Mouse (Mus musculus): Measurements from ENCODE around the gene Dffa. TPM values are rescaled to one million over a fixed set of nuclear protein-coding genes. Genes with fewer than 3 reads are reported as not detected.

The Dffa gene
- polyA plus RNA-seq, 1 experiment from 2014 or later = 25.3 TPM

DNA sequence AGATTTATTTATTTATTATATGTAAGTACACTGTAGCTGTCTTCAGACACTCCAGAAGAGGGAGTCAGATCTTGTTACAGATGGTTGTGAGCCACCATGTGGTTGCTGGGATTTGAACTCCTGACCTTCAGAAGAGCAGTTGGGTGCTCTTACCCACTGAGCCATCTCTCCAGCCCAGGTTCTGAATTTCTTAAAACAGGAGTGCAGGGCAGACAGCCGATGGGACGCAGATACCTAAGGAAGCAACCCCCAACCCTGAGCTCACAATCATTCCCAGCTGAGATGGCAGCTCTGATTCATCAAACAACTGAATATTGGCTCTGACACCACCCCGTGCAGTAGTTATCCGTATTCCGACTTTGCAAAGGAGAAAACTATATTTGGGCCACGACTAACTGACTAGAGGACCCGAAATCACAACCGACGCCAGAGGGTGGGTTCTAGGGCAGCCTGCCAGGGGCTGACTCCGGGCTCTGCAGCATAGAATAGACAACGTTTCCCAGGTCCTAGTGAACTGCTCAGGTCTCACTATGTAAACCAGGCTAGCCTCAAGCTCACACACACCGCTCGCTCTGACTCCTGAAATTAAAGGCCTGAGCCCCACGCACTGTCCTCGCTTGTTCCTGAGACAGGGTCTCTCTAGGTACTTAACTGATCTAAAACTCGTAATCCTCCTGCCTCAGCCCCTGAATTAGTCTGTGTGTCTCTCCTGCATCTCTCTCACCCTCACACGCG, 32.3 kb downstream of the Dffa start:
- 73% methylated on average over 18 of the region's 18 CpGs for WGBS (ENCODE audit: insufficient replicate concordance)
- ATAC-seq = no peak
- Histone ChIP-seq H3K27ac (peak overlapping the region; percentile 86; the same call in 1 of the 2 replicates), H3K36me3 (peaks cover 21% of the 10 kb centered on the region), H3K4me3 (peak overlapping the region; percentile 72), H3K27me3 (replicated peaks) (no peaks in the 10 kb centered on the region), H3K4me2 (peak overlapping the region; percentile 83), H3K4me1 (peaks cover 16% of the 10 kb centered on the region), H3K9me3 (replicated peaks) (no peaks in the 10 kb centered on the region), H3K9ac (peak overlapping the region; percentile 83)

DNA sequence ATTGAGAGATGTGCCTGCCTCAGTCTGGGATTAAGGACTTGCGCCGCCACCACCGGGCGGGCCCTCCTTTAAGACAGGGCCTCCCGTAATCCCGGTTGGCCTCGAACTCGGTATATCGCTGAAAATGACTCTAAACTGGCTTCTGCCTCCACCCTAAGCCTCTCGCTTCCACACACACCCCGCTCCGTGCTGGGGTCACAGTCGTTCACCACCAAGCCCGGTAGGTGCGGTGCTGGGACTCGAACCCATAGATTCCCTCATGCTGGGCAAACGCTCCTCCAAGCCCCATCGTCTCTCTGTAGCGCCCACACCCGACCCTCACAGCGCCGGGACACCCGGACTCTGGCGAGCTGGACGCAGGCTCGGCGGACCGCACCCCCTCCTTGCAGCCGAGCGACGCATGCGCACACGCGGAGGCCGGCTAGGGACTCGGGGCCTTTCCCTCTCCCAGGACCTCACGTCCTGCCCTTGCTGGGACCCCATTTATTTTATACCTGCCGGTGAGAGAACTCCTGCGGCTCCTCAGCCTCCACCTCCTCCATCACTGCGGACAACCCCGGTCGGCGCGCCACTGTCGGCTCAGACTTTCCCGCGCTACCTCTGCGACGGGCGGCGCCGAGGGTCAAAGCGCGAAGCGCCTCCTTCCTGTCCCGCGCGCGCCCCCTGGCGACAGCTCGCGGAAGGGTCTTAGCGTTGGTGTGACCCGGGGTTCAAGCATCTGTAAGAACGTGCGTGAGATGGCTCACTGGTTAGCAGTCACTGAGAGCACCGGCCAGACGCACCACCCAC, 33.2 kb downstream of the Dffa start, which contains the start of gene Cenps:
TSS of gene Cenps (minus strand) at position 648 of the 789 bp plus-strand sequence.
- H3K27me3 ChIP-seq (replicated peaks) = 0 out of 2 replicates have a peak, but pooled peaks cover under 1% of the 10 kb centered on the region
- 2% methylated on average over 68 of the region's 68 CpGs for WGBS (ENCODE audit: insufficient replicate concordance)
- H3K9ac ChIP-seq = peak within 1 kb of the TSS; percentile 83
- H3K4me2 ChIP-seq = peak within 1 kb of the TSS; percentile 83
- no peaks in the 10 kb centered on the region for H3K9me3 ChIP-seq (replicated peaks)
- peaks cover 12% of the 10 kb centered on the region; the same call in 1 of the 2 replicates for H3K36me3 ChIP-seq
- H3K27ac ChIP-seq = peak within 1 kb of the TSS; percentile 86
- H3K4me1 ChIP-seq = peaks cover 16% of the 10 kb centered on the region
- ATAC-seq = peak; percentile 91
- H3K4me3 ChIP-seq = peak within 1 kb of the TSS; percentile 72

DNA sequence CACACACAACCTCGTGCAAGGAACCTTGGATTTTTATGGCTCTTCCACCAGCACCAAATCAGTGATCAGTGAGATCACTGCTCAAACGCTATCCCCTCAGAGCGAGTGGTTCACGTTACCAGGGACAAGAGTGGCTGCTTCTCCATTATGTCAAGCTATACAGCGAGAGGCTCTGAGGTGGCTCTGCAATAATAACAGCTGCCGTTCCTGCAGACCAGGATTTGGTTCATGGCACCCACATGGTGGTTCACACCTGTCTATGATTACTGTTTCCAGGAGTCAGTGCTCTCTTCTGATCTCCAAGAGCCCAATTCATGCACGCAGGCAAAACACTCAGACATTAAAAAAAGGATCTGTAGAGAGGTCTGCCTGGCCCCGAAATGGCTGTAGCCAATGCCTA, 34.6 kb downstream of the Dffa start:
- Histone ChIP-seq H3K9ac (no peak overlapping the region), H3K36me3 (0 out of 2 replicates have a peak, but pooled peaks cover 3% of the 10 kb centered on the region), H3K4me3 (no peak overlapping the region), H3K27me3 (replicated peaks) (0 out of 2 replicates have a peak, but pooled peaks cover 9% of the 10 kb centered on the region), H3K4me2 (no peak overlapping the region), H3K9me3 (replicated peaks) (no peaks in the 10 kb centered on the region), H3K27ac (no peak overlapping the region), H3K4me1 (peaks cover 13% of the 10 kb centered on the region)
- 78% methylated on average over 8 of the region's 8 CpGs for WGBS (ENCODE audit: insufficient replicate concordance)
- ATAC-seq = no peak

DNA sequence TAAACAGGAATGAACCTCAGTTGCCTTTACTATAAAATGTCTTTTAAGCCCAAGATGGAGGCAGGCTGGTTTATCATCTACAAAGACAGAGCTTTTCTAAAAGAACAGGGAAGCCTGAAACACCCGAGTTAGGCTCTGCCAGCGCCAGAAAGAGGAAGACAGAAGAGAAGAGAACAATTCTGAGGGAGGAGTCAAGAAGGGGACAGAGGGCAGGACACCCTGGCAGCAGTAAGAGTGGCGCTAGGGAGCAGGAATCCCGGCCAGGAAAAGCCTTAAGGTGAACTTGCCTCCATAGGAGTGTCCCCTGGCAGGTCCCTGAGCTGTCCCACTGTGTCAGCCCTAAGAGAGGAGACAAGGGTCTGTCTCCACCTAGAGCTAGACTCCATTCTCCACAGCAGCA, 39.6 kb downstream of the Dffa start:
- H3K9me3 ChIP-seq (replicated peaks) = no peaks in the 10 kb centered on the region
- no peak overlapping the region for H3K4me3 ChIP-seq
- ATAC-seq = no peak
- no peak overlapping the region for H3K4me2 ChIP-seq
- WGBS (ENCODE audit: insufficient replicate concordance) = 15% methylated on average over 4 of the region's 4 CpGs
- H3K4me1 ChIP-seq = peaks cover 17% of the 10 kb centered on the region
- H3K27me3 ChIP-seq (replicated peaks) = 0 out of 2 replicates have a peak, but pooled peaks cover 9% of the 10 kb centered on the region
- H3K27ac ChIP-seq = no peak overlapping the region
- H3K36me3 ChIP-seq = no peaks in the 10 kb centered on the region
- no peak overlapping the region for H3K9ac ChIP-seq

DNA sequence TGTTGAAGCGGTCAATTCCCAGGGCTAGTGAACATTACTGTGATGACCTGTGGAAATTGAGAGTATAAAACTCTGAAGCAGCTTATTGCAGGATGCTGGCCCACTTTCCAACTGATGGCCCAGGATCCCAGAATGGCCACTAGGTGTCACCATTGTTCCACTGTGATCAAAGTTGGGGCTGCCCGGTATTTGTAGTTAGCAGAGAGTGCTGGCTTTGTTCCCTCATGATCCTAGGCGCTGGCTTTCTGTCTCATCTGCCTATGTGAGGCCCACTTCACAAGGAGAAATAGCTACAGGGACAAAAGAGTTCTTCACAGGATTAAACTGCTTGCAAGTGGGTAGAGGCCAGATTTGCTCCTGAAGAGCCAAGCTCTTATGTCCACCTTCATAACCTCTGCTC, 40.5 kb downstream of the Dffa start:
- Histone ChIP-seq H3K27me3 (replicated peaks) (0 out of 2 replicates have a peak, but pooled peaks cover 9% of the 10 kb centered on the region), H3K9me3 (replicated peaks) (no peaks in the 10 kb centered on the region), H3K36me3 (peaks cover 5% of the 10 kb centered on the region), H3K4me2 (no peak overlapping the region), H3K9ac (no peak overlapping the region), H3K27ac (no peak overlapping the region), H3K4me1 (peaks cover 17% of the 10 kb centered on the region), H3K4me3 (no peak overlapping the region)
- peak; percentile 37; the same call in 1 of the 2 replicates for ATAC-seq
- 2% methylated on average over 3 of the region's 3 CpGs for WGBS (ENCODE audit: insufficient replicate concordance)

DNA sequence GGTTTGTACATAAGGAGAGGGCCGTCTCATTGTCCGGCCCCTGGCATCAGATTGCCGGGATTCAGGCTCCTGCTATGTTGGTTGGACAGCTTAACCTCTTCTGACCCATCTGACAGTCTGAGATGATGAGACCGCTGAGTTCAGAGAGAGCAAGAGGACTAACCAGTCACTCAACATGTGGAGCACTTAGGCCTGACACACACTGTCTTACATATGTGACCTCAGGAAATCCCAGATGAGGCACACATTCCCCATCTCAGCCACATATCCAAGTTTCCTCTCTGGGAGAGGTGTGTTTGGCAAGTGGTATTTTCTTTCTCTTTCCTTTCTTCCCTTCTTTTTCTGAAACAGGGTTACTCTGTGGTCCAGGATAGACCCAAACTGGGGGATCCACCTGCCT, 41.2 kb downstream of the Dffa start:
- H3K4me1 ChIP-seq = peaks cover 17% of the 10 kb centered on the region
- H3K27ac ChIP-seq = no peak overlapping the region
- H3K36me3 ChIP-seq = peaks cover 12% of the 10 kb centered on the region
- no peak overlapping the region for H3K4me3 ChIP-seq
- no peaks in the 10 kb centered on the region for H3K9me3 ChIP-seq (replicated peaks)
- H3K9ac ChIP-seq = no peak overlapping the region
- 80% methylated on average over 4 of the region's 4 CpGs for WGBS (ENCODE audit: insufficient replicate concordance)
- no peak for ATAC-seq
- H3K4me2 ChIP-seq = no peak overlapping the region
- H3K27me3 ChIP-seq (replicated peaks) = 0 out of 2 replicates have a peak, but pooled peaks cover 9% of the 10 kb centered on the region

DNA sequence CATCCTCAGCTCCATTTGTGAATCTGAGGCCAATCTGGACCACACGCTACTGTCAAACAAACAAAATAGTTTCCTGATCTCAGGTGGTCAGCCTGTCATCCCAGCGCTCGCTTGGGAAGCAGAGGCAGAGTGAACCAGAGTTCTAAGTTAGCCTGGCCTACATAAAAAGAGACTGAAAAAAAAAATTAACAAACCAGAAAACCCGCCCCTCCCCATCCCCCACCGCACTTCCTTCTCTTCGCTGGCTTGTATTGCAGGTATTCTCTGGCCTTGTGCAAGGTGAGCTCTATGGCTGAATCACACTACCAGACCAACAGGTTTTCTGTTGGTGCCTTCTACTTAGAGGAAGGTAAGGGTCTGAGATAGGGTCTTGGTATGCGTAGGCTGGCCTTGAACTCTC, 43.6 kb downstream of the Dffa start:
- Histone ChIP-seq H3K9ac (no peak overlapping the region), H3K4me3 (no peak overlapping the region), H3K27ac (no peak overlapping the region), H3K4me2 (no peak overlapping the region), H3K9me3 (replicated peaks) (no peaks in the 10 kb centered on the region), H3K27me3 (replicated peaks) (0 out of 2 replicates have a peak, but pooled peaks cover 4% of the 10 kb centered on the region), H3K4me1 (peaks cover 17% of the 10 kb centered on the region), H3K36me3 (peaks cover 36% of the 10 kb centered on the region)
- 56% methylated on average over 7 of the region's 7 CpGs for WGBS (ENCODE audit: insufficient replicate concordance)
- ATAC-seq = no peak

DNA sequence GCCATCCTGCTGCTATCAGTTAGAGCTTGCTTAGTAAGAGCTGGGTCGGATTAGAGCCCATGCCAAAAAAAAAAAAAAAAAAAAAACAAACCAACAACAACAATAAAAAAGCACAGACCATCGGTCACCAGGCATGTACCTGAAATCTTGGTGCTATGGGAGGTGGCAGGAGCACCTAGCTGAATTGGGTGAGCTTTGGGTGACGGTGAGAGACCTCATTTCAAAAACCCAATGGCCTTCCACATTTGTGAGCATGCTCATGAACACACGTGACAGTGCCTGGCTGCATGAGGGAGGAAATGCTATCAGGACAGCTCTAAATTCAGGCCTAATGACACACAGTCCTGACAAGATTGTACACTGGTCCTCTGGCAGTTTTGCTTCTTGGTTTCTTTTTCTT, 44.1 kb downstream of the Dffa start:
- no peak overlapping the region for H3K4me3 ChIP-seq
- no peak overlapping the region for H3K27ac ChIP-seq
- peaks cover 17% of the 10 kb centered on the region for H3K4me1 ChIP-seq
- no peak overlapping the region for H3K9ac ChIP-seq
- no peaks in the 10 kb centered on the region for H3K27me3 ChIP-seq (replicated peaks)
- WGBS (ENCODE audit: insufficient replicate concordance) = 54% methylated on average over 4 of the region's 4 CpGs
- H3K4me2 ChIP-seq = no peak overlapping the region
- peaks cover 41% of the 10 kb centered on the region for H3K36me3 ChIP-seq
- ATAC-seq = no peak
- H3K9me3 ChIP-seq (replicated peaks) = no peaks in the 10 kb centered on the region

DNA sequence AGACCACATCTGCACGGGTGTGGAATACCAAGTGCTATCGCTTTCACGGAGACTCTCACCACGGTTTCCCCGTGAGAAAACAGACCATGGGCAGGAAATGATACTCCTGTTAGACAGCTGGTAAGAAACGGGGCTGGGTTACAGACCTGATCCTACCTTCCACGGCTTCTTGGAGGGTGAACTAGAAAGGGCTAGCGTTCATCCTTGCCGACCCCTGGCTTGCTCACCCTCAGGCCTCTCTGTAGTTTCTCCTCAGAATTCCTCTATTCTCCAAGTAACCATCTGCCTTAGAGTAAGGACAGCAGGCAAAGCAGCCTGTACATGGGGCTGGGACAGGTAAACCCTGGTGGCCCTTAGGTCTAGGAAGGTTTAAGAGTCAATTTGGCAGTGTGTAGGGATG, 45.2 kb downstream of the Dffa start:
- WGBS (ENCODE audit: insufficient replicate concordance) = 66% methylated on average over 9 of the region's 9 CpGs
- no peaks in the 10 kb centered on the region for H3K9me3 ChIP-seq (replicated peaks)
- no peaks in the 10 kb centered on the region for H3K27me3 ChIP-seq (replicated peaks)
- no peak overlapping the region for H3K27ac ChIP-seq
- H3K4me3 ChIP-seq = no peak overlapping the region
- ATAC-seq = no peak; the same call in 1 of the 2 replicates
- H3K36me3 ChIP-seq = peaks cover 52% of the 10 kb centered on the region
- H3K4me2 ChIP-seq = no peak overlapping the region
- H3K4me1 ChIP-seq = peaks cover 17% of the 10 kb centered on the region
- no peak overlapping the region for H3K9ac ChIP-seq

DNA sequence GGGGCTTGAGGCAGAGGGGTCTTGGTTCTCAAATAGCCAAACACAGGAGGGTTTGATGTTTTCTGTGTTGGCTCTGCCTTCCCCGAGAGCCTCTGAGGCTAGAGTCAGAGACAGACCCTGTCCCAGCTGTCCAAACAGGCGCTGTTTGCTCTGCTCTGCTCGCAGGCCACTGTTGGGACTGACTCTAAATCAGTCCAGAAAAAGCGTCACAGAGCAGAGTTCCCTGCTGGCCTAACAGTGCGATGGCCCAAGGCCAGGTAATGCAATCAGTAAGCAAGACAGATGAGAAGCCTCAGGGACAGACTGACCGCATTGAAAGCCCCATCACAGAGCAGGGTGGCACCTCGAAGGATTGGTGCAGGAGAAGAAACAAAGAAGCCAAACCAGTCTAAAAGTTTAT, 45.7 kb downstream of the Dffa start:
- no peak overlapping the region for H3K4me2 ChIP-seq
- 78% methylated on average over 7 of the region's 7 CpGs for WGBS (ENCODE audit: insufficient replicate concordance)
- H3K4me1 ChIP-seq = peaks cover 17% of the 10 kb centered on the region
- H3K36me3 ChIP-seq = peaks cover 56% of the 10 kb centered on the region
- H3K9ac ChIP-seq = no peak overlapping the region
- peak; percentile 51 for ATAC-seq
- H3K4me3 ChIP-seq = no peak overlapping the region
- no peaks in the 10 kb centered on the region for H3K27me3 ChIP-seq (replicated peaks)
- no peaks in the 10 kb centered on the region for H3K9me3 ChIP-seq (replicated peaks)
- H3K27ac ChIP-seq = no peak overlapping the region

DNA sequence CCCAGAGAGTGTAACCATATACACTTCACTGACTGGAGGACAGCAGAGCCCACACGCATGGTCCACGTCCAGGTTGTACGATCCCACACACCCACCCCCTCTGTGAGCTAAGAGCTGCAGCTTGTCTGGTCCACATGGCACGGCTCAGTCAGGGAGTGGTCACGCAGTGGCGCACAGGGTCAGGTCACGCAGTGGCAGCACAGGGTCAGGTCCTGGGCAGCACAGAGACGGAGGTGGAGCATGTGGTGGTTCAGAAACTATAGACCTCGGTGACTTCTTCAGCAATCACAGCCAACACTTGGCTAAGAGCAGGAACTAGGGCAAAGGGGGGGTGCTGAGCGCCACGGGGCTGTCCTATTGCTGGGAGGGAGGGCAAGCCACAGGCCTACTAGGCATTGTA, 46.3 kb downstream of the Dffa start:
- H3K36me3 ChIP-seq = peaks cover 63% of the 10 kb centered on the region
- ATAC-seq = 0 out of 2 replicates have a peak, but pooled peaks have one; percentile 10
- no peak overlapping the region for H3K9ac ChIP-seq
- H3K4me1 ChIP-seq = peaks cover 17% of the 10 kb centered on the region
- no peak overlapping the region for H3K4me3 ChIP-seq
- no peaks in the 10 kb centered on the region for H3K27me3 ChIP-seq (replicated peaks)
- H3K4me2 ChIP-seq = no peak overlapping the region
- no peaks in the 10 kb centered on the region for H3K9me3 ChIP-seq (replicated peaks)
- 68% methylated on average over 11 of the region's 11 CpGs for WGBS (ENCODE audit: insufficient replicate concordance)
- H3K27ac ChIP-seq = peak overlapping the region; percentile 8; the same call in 1 of the 2 replicates

DNA sequence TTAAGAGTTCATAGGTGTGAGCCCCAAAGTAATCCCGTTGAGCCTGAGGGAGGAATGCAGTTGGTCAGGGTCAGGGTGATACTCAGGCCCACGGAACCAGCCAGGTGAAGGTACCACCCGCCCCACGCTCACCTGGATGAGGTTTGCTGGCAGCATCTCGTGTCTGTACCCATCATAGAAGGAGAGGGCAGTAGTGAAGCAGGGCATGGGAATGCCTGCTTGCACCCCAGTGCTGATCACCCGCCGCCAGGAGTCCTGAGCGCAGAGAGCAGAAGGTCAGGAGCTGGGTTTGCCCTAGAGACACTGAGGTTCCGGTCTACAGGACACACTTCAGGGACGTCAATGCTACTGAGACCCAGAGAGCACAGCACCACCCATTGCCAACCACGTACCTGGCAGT, 46.8 kb downstream of the Dffa start:
- no peak overlapping the region for H3K9ac ChIP-seq
- no peak overlapping the region for H3K27ac ChIP-seq
- peaks cover 67% of the 10 kb centered on the region for H3K36me3 ChIP-seq
- H3K4me2 ChIP-seq = no peak overlapping the region
- no peaks in the 10 kb centered on the region for H3K9me3 ChIP-seq (replicated peaks)
- no peak overlapping the region for H3K4me3 ChIP-seq
- 83% methylated on average over 11 of the region's 11 CpGs for WGBS (ENCODE audit: insufficient replicate concordance)
- H3K4me1 ChIP-seq = peaks cover 17% of the 10 kb centered on the region
- ATAC-seq = no peak
- no peaks in the 10 kb centered on the region for H3K27me3 ChIP-seq (replicated peaks)
